In the genomic region with DNA sequence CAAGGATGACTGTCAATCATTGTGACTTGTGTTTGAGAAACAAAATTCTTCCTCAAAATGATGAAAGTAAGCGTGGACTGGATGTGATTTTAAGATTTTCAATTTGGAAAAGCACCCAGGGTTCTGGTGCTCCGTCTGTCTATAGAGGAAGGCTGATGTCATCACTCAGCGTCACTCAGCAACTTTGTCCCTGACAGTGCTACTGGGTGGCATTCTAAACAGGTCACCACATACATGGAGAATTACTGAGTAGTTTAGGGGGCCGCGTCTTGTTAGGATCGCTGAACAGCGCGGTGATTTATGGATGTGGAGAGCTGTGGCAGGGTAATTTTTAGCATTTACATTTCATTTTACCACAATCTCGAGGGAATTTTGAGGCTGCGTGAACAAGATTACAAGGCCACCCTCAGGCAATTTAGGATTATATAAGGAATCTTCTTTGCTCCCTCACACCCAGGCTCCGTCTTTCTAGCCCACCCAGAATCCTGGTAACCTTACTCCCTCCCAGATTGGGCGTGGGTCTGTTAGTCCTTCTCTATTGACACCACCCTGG, we compare ENCODE assay signal across 28 mouse cellular contexts. TPM values are rescaled to one million over a fixed set of nuclear protein-coding genes. Genes with fewer than 3 reads are reported as not detected.
DNase-seq lines count a peak whose midpoint lies in the region; ATAC-seq and TF ChIP-seq lines count a peak whose summit lies in the region.
"Had no signal": no experiment of that assay in that cellular context is flagged by ENCODE, and none has a peak within 500 bp of the region (broad histone marks: within the 10 kb centered on the region; RNA-seq: fewer than 3 reads in every experiment).

No protein-coding gene starts in this region.

- H3K27me3 ChIP-seq in heart, embryonic 15.5 days: no peaks in the 10 kb centered on the region
- H3K27me3 ChIP-seq in limb, embryonic 14.5 days (ENCODE audit: control insufficient read depth, insufficient read depth, low read length): no peaks in the 10 kb centered on the region
- no peaks in the 10 kb centered on the region for H3K27me3 ChIP-seq in limb, embryonic 10.5 days (ENCODE audit: low read depth, poor library complexity, severe bottlenecking)
- H3K27me3 ChIP-seq: embryonic facial prominence, embryonic 12.5 days; forebrain, embryonic 15.5 days; hindbrain, embryonic 13.5 days; limb, embryonic 13.5 days; liver, embryonic 12.5 days; midbrain, embryonic 12.5 days; neural tube, embryonic 13.5 days had no signal

- DNase-seq in cerebellum, adult 11-12 months: peak; percentile 20
- DNase-seq in cerebellum, adult 9-11 months: no peak
- DNase-seq in heart, adult 8-10 months (ENCODE audit: low spot score): no peak
- DNase-seq in limb, embryonic 14.5 days (ENCODE audit: low spot score): no peak
- DNase-seq in limb, embryonic 10.5 days (ENCODE audit: low spot score): no peak
- DNase-seq: adrenal gland, postnatal 25 days; cerebellum, postnatal 25 days; gastrocnemius, postnatal 25 days; heart, adult 11 months; kidney, adult 8-10 months; kidney, postnatal 4 days; liver, postnatal 0 days; lung, postnatal 36 days; right cerebral cortex, postnatal 4 days; thymus, postnatal 4 days had no signal

- H3K9ac ChIP-seq in heart, embryonic 15.5 days: no peak overlapping the region
- H3K9ac ChIP-seq in limb, embryonic 14.5 days (ENCODE audit: low read depth, low read length, severe bottlenecking): no peak overlapping the region
- H3K9ac ChIP-seq: embryonic facial prominence, embryonic 12.5 days; forebrain, embryonic 15.5 days; hindbrain, embryonic 13.5 days; limb, embryonic 13.5 days; liver, embryonic 12.5 days; liver, postnatal 0 days; midbrain, embryonic 12.5 days; neural tube, embryonic 13.5 days had no signal

- no peak for TF ChIP-seq POLR2A in limb, embryonic 14.5 days (IDR thresholded peaks at IDR 0.05; ENCODE audit: borderline replicate concordance, extremely low read depth, insufficient read depth, insufficient read length)

- peaks cover 16% of the 10 kb centered on the region for H3K4me1 ChIP-seq in heart, embryonic 15.5 days (replicated peaks)
- H3K4me1 ChIP-seq in limb, embryonic 14.5 days (ENCODE audit: control insufficient read depth, insufficient read depth, low read length): peaks cover 19% of the 10 kb centered on the region
- peaks cover 6% of the 10 kb centered on the region for H3K4me1 ChIP-seq in limb, embryonic 10.5 days

- no peaks in the 10 kb centered on the region for H3K9me3 ChIP-seq in heart, embryonic 15.5 days (replicated peaks)
- H3K9me3 ChIP-seq in limb, embryonic 14.5 days (ENCODE audit: control insufficient read depth, low read length): no peaks in the 10 kb centered on the region
- no peaks in the 10 kb centered on the region for H3K9me3 ChIP-seq in limb, embryonic 10.5 days (replicated peaks)
- H3K9me3 ChIP-seq: embryonic facial prominence, embryonic 12.5 days; forebrain, embryonic 10.5 days; forebrain, embryonic 15.5 days; hindbrain, embryonic 13.5 days; limb, embryonic 13.5 days; liver, embryonic 12.5 days; midbrain, embryonic 12.5 days; neural tube, embryonic 13.5 days had no signal

- ATAC-seq in heart, embryonic 15.5 days (replicated peaks; ENCODE audit: insufficient number of reproducible peaks, insufficient read depth, low FRiP score, low read depth): no peak
- ATAC-seq in limb, embryonic 14.5 days (ENCODE audit: low FRiP score, low read depth): peak; percentile 45; the same call in 1 of the 2 replicates
- ATAC-seq: CD4-positive, CD25-positive, alpha-beta regulatory T cell, adult 4 months; forebrain, embryonic 15.5 days; intestine, embryonic 16.5 days; liver, embryonic 12.5 days; liver, postnatal 0 days had no signal

- peak overlapping the region; percentile 29; the same call in 1 of the 2 replicates for H3K4me2 ChIP-seq in heart, embryonic 15.5 days
- H3K4me2 ChIP-seq in limb, embryonic 14.5 days (replicated peaks; ENCODE audit: low read depth, low read length, severe bottlenecking): no peak overlapping the region
- H3K4me2 ChIP-seq: embryonic facial prominence, embryonic 12.5 days; forebrain, embryonic 15.5 days; hindbrain, embryonic 13.5 days; limb, embryonic 13.5 days; liver, embryonic 12.5 days; midbrain, embryonic 12.5 days; neural tube, embryonic 13.5 days had no signal

- no peak overlapping the region for H3K27ac ChIP-seq in heart, embryonic 15.5 days
- no peak overlapping the region for H3K27ac ChIP-seq in limb, embryonic 14.5 days (replicated peaks; ENCODE audit: low read depth, low read length)
- H3K27ac ChIP-seq in limb, embryonic 10.5 days: no peak overlapping the region
- H3K27ac ChIP-seq: embryonic facial prominence, embryonic 12.5 days; forebrain, embryonic 10.5 days; forebrain, embryonic 15.5 days; hindbrain, embryonic 13.5 days; kidney, postnatal 0 days; limb, embryonic 13.5 days; liver, embryonic 12.5 days; midbrain, embryonic 12.5 days; neural tube, embryonic 13.5 days; stomach, postnatal 0 days had no signal

- no peak overlapping the region for H3K4me3 ChIP-seq in heart, embryonic 15.5 days
- H3K4me3 ChIP-seq in limb, embryonic 14.5 days (replicated peaks; ENCODE audit: low read length): no peak overlapping the region
- H3K4me3 ChIP-seq in limb, embryonic 10.5 days: no peak overlapping the region
- H3K4me3 ChIP-seq: embryonic facial prominence, embryonic 12.5 days; forebrain, embryonic 10.5 days; forebrain, embryonic 15.5 days; hindbrain, embryonic 13.5 days; limb, embryonic 13.5 days; liver, embryonic 12.5 days; midbrain, embryonic 12.5 days; neural tube, embryonic 13.5 days had no signal

- 58% methylated on average over 12 of the region's 12 CpGs for WGBS in heart, embryonic 15.5 days
- 49% methylated on average over 12 of the region's 12 CpGs for WGBS in limb, embryonic 14.5 days
- WGBS in limb, embryonic 10.5 days: 74% methylated on average over 12 of the region's 12 CpGs

- no peaks in the 10 kb centered on the region for H3K36me3 ChIP-seq in heart, embryonic 15.5 days
- H3K36me3 ChIP-seq in limb, embryonic 14.5 days (ENCODE audit: control insufficient read depth, insufficient read depth, low read length): no peaks in the 10 kb centered on the region
- no peaks in the 10 kb centered on the region for H3K36me3 ChIP-seq in limb, embryonic 10.5 days
- H3K36me3 ChIP-seq: embryonic facial prominence, embryonic 12.5 days; forebrain, embryonic 15.5 days; hindbrain, embryonic 13.5 days; limb, embryonic 13.5 days; liver, embryonic 12.5 days; midbrain, embryonic 12.5 days; neural tube, embryonic 13.5 days had no signal

RNA-seq across cellular contexts. Expression of a gene that starts 26.6 kb away (rescaled TPM):
- 14.7 and 18.9 TPM in 2 replicates for polyA plus RNA-seq in heart, embryonic 15.5 days (2015; fragmentation: Nextera tagmentation; extraction: Ambion mirVana)
- total RNA-seq in heart, adult 8-10 months (2022): 1 to 10 TPM; 4.2 to 6.7 (median 5.1) TPM
- 38.8 and 43.9 TPM in 2 replicates for polyA plus RNA-seq in limb, embryonic 14.5 days (2012; rRNA removed)
- polyA plus RNA-seq in limb, embryonic 14.5 days (2014; fragmentation: Nextera tagmentation; extraction: Ambion mirVana): 44.8 and 50.0 TPM in 2 replicates
- 14.1 and 16.6 TPM in 2 replicates for polyA plus RNA-seq in limb, embryonic 10.5 days (2016; fragmentation: Nextera tagmentation; extraction: Ambion mirVana)
